Mouse (Mus musculus): ENCODE measurements around the gene Dhdh. TPM values are rescaled to one million over a fixed set of nuclear protein-coding genes. Genes with fewer than 3 reads are reported as not detected.
A peak's percentile ranks its signal among the peaks of the same experiment; 100 is the strongest.
"Not testable (repeated sequence)": the region's sequence is repeated elsewhere in the genome, so short reads cannot be mapped to it uniquely, and the experiment has no call there.

The Dhdh gene
- polyA plus RNA-seq, 1 experiment from 2014 or later = 3.3 TPM

DNA sequence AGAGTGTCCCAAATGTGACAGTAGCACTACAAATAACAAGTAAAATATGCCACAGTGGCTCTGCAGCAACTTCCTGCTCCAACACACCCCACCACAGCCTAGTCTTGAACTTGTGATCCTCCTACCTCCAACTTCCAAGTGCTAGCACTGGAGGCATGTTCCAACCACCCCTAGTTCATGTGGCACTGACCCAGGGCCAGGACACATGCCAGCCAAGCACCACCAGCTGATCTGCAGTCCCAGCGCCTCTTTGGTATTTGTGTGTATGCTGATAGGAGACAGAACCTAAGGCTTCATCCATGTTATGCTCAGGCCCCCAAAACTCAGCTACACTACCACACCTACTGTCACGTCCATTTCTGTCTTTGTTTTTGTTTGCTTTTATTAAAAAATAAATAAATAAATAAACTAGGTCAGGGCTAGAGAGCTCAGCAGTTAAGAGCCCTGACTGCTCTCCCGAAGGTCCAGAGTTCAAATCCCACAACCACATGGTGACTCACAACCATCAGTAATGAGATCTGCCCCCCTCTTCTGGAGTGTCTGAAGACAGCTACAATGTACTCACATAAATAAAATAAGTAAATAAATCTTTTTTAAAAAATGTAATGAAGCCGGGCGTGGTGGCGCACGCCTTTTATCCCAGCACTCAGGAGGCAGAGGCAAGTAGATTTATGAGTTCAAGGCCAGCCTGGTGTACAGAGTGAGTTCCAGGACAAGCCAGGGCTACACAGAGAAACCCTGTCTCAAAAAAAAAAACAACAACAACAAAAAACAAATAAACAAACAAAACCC is 24.4 kb downstream of the Dhdh start:
- Histone ChIP-seq H3K36me3 (ENCODE audit: control insufficient read depth, insufficient read depth, low read length) (peaks cover 10% of the 10 kb centered on the region), H3K27me3 (ENCODE audit: control insufficient read depth, insufficient read depth, low read length) (no peaks in the 10 kb centered on the region), H3K27ac (replicated peaks; ENCODE audit: low read depth, low read length) (no peak overlapping the region), H3K4me3 (ENCODE audit: low read depth, low read length) (no peak overlapping the region), H3K9ac (ENCODE audit: low read length) (no peak overlapping the region), H3K9me3 (ENCODE audit: control insufficient read depth, low read length) (no peaks in the 10 kb centered on the region), H3K4me2 (ENCODE audit: low read depth, severe bottlenecking) (no peak overlapping the region), H3K4me1 (ENCODE audit: control insufficient read depth, insufficient read depth, low read length) (peaks cover 17% of the 10 kb centered on the region)
- ATAC-seq (ENCODE audit: insufficient number of reproducible peaks, low FRiP score, low TSS enrichment, low read depth) = no peak
- DNase-seq (ENCODE audit: low spot score) = no peak
- 93% methylated on average over 7 of the region's 7 CpGs for WGBS

DNA sequence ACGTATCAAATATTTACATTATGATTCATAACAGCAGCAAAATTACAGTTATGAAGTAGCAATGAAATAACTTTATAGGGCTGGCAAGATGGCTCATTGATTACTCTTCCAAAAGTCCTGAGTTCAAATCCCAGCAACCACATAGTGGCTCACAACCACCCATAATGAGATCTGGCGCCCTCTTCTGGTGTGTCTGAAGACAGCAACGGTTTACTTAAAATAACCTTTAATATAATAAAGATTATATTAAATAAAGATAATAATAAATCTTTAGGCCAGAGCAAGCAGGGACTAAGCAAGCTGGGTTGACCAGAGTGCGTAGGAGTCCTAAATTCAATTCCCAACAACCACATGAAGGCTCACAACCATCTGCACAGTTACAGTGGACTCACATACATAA is 25.7 kb downstream of the Dhdh start:
- H3K9ac ChIP-seq (ENCODE audit: low read length); H3K27me3 ChIP-seq (ENCODE audit: control insufficient read depth, insufficient read depth, low read length); ATAC-seq (ENCODE audit: insufficient number of reproducible peaks, low FRiP score, low TSS enrichment, low read depth); H3K27ac ChIP-seq (replicated peaks; ENCODE audit: low read depth, low read length); H3K9me3 ChIP-seq (ENCODE audit: control insufficient read depth, low read length); H3K4me2 ChIP-seq (ENCODE audit: low read depth, severe bottlenecking); DNase-seq (ENCODE audit: low spot score); H3K4me3 ChIP-seq (ENCODE audit: low read depth, low read length): not testable (repeated sequence)
- WGBS = 86% methylated on average over 4 of the region's 4 CpGs
- Histone ChIP-seq H3K36me3 (ENCODE audit: control insufficient read depth, insufficient read depth, low read length) (peaks cover 10% of the 10 kb centered on the region), H3K4me1 (ENCODE audit: control insufficient read depth, insufficient read depth, low read length) (peaks cover 22% of the 10 kb centered on the region)

DNA sequence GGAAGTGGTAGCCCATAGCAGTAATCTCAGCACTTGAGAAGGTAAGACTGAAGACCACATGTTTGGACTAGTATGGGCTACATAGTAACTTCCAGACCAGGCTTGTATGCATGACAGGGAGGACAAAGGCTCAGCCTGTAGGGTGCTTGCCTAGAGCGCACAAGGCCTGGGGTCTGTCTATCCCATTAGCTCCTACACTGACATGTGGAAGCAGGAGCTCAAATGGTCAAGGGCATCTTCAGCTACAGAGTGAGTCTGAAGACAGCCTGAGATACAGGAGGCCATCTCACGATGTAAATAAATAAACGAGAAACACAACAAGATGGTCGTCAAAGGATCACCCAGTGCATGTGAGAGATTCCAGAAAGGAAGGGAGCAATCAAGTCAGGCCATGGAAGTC is 26.3 kb downstream of the Dhdh start:
- WGBS = 86% methylated on average over 4 of the region's 4 CpGs
- Histone ChIP-seq H3K4me1 (ENCODE audit: control insufficient read depth, insufficient read depth, low read length) (peaks cover 28% of the 10 kb centered on the region), H3K36me3 (ENCODE audit: control insufficient read depth, insufficient read depth, low read length) (peaks cover 16% of the 10 kb centered on the region), H3K27ac (replicated peaks; ENCODE audit: low read depth, low read length) (no peak overlapping the region), H3K27me3 (ENCODE audit: control insufficient read depth, insufficient read depth, low read length) (no peaks in the 10 kb centered on the region), H3K9me3 (ENCODE audit: control insufficient read depth, low read length) (no peaks in the 10 kb centered on the region), H3K4me3 (ENCODE audit: low read depth, low read length) (no peak overlapping the region), H3K4me2 (ENCODE audit: low read depth, severe bottlenecking) (no peak overlapping the region), H3K9ac (ENCODE audit: low read length) (no peak overlapping the region)
- no peak for DNase-seq (ENCODE audit: low spot score)
- ATAC-seq (ENCODE audit: insufficient number of reproducible peaks, low FRiP score, low TSS enrichment, low read depth) = no peak

DNA sequence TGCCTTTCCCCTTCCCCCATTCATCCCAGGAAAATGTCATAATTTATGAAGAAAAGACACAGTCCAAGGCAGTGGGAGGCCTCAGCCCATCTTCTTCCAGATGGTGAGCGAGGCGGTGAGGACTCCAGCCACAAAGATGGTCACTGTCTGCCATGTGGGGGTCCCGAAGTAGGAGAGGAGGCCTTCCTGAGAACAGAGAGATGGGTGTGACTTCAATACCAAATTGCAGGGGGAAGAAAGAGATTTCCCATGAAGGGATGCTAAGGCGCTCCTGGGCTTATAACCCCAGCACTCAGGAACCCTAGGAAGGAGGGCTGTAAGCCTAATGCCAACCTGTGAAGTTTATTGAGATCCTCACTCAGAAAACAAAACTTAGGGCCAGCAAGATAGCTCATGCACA is 26.8 kb downstream of the Dhdh start:
- H3K27ac ChIP-seq (replicated peaks; ENCODE audit: low read depth, low read length) = no peak overlapping the region
- peaks cover 30% of the 10 kb centered on the region for H3K4me1 ChIP-seq (ENCODE audit: control insufficient read depth, insufficient read depth, low read length)
- H3K4me2 ChIP-seq (ENCODE audit: low read depth, severe bottlenecking) = no peak overlapping the region
- H3K27me3 ChIP-seq (ENCODE audit: control insufficient read depth, insufficient read depth, low read length) = no peaks in the 10 kb centered on the region
- DNase-seq (ENCODE audit: low spot score) (no peak), ATAC-seq (ENCODE audit: insufficient number of reproducible peaks, low FRiP score, low TSS enrichment, low read depth) (no peak)
- WGBS = 88% methylated on average over 4 of the region's 4 CpGs
- no peaks in the 10 kb centered on the region for H3K9me3 ChIP-seq (ENCODE audit: control insufficient read depth, low read length)
- H3K4me3 ChIP-seq (ENCODE audit: low read depth, low read length) = no peak overlapping the region
- H3K9ac ChIP-seq (ENCODE audit: low read length) = no peak overlapping the region; the same call in 1 of the 2 replicates
- H3K36me3 ChIP-seq (ENCODE audit: control insufficient read depth, insufficient read depth, low read length) = peaks cover 21% of the 10 kb centered on the region

DNA sequence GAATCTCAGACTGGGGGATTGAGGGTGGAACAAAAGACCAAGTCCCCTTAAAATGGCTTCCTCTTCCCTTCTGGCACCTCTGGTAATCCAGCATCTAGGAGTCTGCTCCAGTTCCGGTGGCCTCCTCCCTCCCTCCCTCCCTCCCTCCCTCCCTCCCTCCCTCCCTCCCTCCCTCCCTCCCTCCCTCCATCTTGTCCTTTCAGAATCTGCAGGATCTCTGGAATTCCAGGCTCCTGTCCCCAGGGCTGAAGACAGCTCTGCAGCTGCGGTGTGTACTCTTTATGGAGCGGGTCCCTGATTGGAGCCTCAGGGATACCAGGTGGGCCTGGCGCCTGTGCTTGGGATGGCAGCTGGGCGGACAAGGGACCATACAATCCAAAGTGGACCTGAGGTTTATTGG is 27.3 kb downstream of the Dhdh start:
- Histone ChIP-seq H3K27ac (replicated peaks; ENCODE audit: low read depth, low read length) (peak overlapping the region; percentile 70), H3K4me2 (ENCODE audit: low read depth, severe bottlenecking) (no peak overlapping the region), H3K9me3 (ENCODE audit: control insufficient read depth, low read length) (no peaks in the 10 kb centered on the region), H3K9ac (ENCODE audit: low read length) (no peak overlapping the region; the same call in 1 of the 2 replicates), H3K36me3 (ENCODE audit: control insufficient read depth, insufficient read depth, low read length) (peaks cover 22% of the 10 kb centered on the region), H3K27me3 (ENCODE audit: control insufficient read depth, insufficient read depth, low read length) (no peaks in the 10 kb centered on the region), H3K4me1 (ENCODE audit: control insufficient read depth, insufficient read depth, low read length) (peaks cover 31% of the 10 kb centered on the region), H3K4me3 (ENCODE audit: low read depth, low read length) (no peak overlapping the region)
- DNase-seq (ENCODE audit: low spot score) = no peak
- no peak for ATAC-seq (ENCODE audit: insufficient number of reproducible peaks, low FRiP score, low TSS enrichment, low read depth)
- WGBS = 47% methylated on average over 5 of the region's 5 CpGs

DNA sequence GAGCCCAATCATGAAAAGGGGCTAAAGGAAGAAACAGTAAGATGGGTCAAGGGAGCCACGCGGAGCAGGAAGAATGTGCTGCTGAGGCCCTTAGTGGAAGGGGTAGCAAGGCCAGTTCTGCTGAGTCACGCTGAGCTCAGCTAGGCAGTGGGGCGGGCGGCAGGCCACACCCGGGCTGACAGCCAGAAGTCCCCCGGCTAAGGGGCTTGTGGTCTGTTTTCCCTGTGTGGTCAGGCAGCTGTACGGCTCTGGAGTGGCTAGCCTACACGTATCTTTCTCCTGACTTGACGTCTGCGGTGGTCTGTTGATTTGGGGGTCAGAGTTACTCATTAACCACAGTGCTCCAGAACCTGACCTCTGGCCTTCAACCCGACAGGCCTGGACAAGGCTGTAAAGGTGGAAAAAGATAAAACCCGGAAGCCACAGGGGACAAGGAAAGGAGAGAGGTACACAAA is 27.7 kb downstream of the Dhdh start:
- no peaks in the 10 kb centered on the region for H3K9me3 ChIP-seq (ENCODE audit: control insufficient read depth, low read length)
- peaks cover 27% of the 10 kb centered on the region for H3K4me1 ChIP-seq (ENCODE audit: control insufficient read depth, insufficient read depth, low read length)
- no peak overlapping the region for H3K4me2 ChIP-seq (ENCODE audit: low read depth, severe bottlenecking)
- DNase-seq (ENCODE audit: low spot score) = peak; percentile 60
- WGBS = 25% methylated on average over 13 of the region's 13 CpGs
- no peak overlapping the region for H3K4me3 ChIP-seq (ENCODE audit: low read depth, low read length)
- H3K27ac ChIP-seq (replicated peaks; ENCODE audit: low read depth, low read length) = peak overlapping the region; percentile 70
- H3K36me3 ChIP-seq (ENCODE audit: control insufficient read depth, insufficient read depth, low read length) = peaks cover 25% of the 10 kb centered on the region
- ATAC-seq (ENCODE audit: insufficient number of reproducible peaks, low FRiP score, low TSS enrichment, low read depth) = no peak
- H3K9ac ChIP-seq (ENCODE audit: low read length) = no peak overlapping the region
- H3K27me3 ChIP-seq (ENCODE audit: control insufficient read depth, insufficient read depth, low read length) = no peaks in the 10 kb centered on the region

DNA sequence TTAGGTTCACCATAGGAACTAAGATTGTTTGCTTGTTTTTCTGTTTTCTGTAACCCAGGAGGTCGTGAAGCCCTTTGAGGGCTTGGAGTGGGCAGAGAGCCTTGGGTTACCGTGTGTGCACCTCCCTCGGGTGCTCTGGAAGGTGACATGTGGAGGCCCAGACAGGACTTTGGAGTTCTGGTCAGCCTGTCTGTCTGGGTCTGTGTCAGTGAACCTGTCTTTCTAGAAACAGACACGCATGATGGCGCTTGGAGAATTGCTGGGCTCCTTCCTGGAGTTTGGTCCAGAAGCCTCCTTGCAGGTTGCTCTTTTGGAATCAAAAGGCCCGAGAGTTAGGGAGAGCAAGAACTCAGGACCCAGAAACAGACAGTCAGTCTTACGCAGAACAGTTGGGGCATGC is 28.2 kb downstream of the Dhdh start:
- DNase-seq (ENCODE audit: low spot score) = no peak
- Histone ChIP-seq H3K36me3 (ENCODE audit: control insufficient read depth, insufficient read depth, low read length) (peaks cover 25% of the 10 kb centered on the region), H3K4me1 (ENCODE audit: control insufficient read depth, insufficient read depth, low read length) (peaks cover 23% of the 10 kb centered on the region), H3K4me2 (ENCODE audit: low read depth, severe bottlenecking) (peak overlapping the region; percentile 45), H3K9ac (ENCODE audit: low read length) (peak overlapping the region; percentile 53), H3K9me3 (ENCODE audit: control insufficient read depth, low read length) (no peaks in the 10 kb centered on the region), H3K4me3 (ENCODE audit: low read depth, low read length) (peak overlapping the region; percentile 73), H3K27me3 (ENCODE audit: control insufficient read depth, insufficient read depth, low read length) (no peaks in the 10 kb centered on the region), H3K27ac (replicated peaks; ENCODE audit: low read depth, low read length) (no peak overlapping the region)
- no peak for ATAC-seq (ENCODE audit: insufficient number of reproducible peaks, low FRiP score, low TSS enrichment, low read depth)
- WGBS = 77% methylated on average over 7 of the region's 7 CpGs

DNA sequence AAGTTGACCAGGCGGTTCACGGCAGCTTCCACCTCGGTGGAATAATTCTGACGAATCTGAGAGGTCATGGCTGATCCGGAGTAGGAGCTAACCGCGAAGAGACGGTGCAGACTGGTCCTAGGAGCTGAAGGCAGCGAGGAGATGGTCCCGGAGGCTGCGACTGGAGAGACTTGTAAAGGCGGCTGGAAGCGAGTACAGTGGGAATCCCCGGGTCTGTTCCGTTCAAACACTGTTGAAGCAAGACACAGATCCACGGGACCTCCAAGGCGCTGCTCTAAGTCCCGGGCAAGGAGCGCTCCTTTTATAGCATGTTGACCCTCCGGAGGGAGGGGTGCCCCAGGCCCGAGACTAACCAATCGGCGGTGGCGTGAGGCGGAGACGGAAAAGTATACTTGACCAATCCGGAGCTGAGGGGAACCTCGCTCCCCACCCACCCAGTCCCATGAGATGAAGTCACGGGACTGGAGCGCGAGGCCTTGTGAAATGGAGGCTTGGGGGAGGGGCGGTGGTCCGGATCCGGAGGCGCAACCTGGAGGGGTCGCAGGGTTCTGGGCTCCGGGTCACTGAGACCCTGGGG is 29.0 kb downstream of the Dhdh start, which contains the start of gene Ftl1:
Ftl1 (minus strand) TSS at position 321 of the 577 bp plus-strand sequence.
- peak within 1 kb of the TSS; percentile 90 for H3K27ac ChIP-seq (replicated peaks; ENCODE audit: low read depth, low read length)
- H3K4me2 ChIP-seq (ENCODE audit: low read depth, severe bottlenecking) = peak within 1 kb of the TSS; percentile 67
- peak within 1 kb of the TSS; percentile 86 for H3K9ac ChIP-seq (ENCODE audit: low read length)
- WGBS = under 1% methylated on average over 25 of the region's 37 CpGs
- DNase-seq (ENCODE audit: low spot score) = peak; percentile 97
- H3K4me1 ChIP-seq (ENCODE audit: control insufficient read depth, insufficient read depth, low read length) = peaks cover 23% of the 10 kb centered on the region
- peak; percentile 95 for ATAC-seq (ENCODE audit: insufficient number of reproducible peaks, low FRiP score, low TSS enrichment, low read depth)
- H3K36me3 ChIP-seq (ENCODE audit: control insufficient read depth, insufficient read depth, low read length) = peaks cover 27% of the 10 kb centered on the region
- H3K9me3 ChIP-seq (ENCODE audit: control insufficient read depth, low read length); H3K27me3 ChIP-seq (ENCODE audit: control insufficient read depth, insufficient read depth, low read length): not testable (repeated sequence)
- peak within 1 kb of the TSS; percentile 73 for H3K4me3 ChIP-seq (ENCODE audit: low read depth, low read length)

Data from limb, embryonic 11.5 days (tissue).